Mouse (Mus musculus): ENCODE data around the gene Tns1. TPM values are rescaled to one million over a fixed set of nuclear protein-coding genes. Genes with fewer than 3 reads are reported as not detected.

Gene Tns1
- polyA plus RNA-seq, 1 experiment from 2014 or later = 65.4 TPM

DNA sequence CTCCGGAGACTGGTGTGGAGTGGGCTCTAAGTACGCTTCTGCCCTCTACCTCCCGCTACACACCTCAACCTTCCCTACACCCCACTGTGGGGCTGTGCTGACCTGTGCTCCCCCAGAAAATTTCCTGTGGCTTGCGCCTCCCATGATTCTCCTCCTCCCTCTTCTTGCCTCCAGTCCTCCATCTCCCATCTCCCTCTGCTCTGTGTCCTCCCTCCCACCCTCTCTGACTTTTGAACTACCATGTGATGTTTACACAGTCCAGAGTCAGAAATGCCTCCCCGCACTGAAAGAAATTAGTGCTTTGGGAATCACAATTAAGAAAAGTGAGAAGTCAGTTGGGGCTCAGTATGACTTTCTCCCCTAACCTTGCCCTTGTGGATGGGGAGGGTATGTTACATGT is 64.7 kb downstream of the Tns1 start:
- DNase-seq (ENCODE audit: low spot score) = peak; percentile 62
- WGBS = 64% methylated on average over 5 of the region's 5 CpGs
- ATAC-seq (replicated peaks; ENCODE audit: low FRiP score, low read depth) = peak; percentile 55
- Histone ChIP-seq H3K36me3 (ENCODE audit: insufficient read depth, low read length) (no peaks in the 10 kb centered on the region), H3K9ac (ENCODE audit: low read depth, low read length) (0 out of 2 replicates have a peak overlapping the region, but pooled peaks have one; percentile 27), H3K4me2 (ENCODE audit: low read length) (no peak overlapping the region), H3K27me3 (ENCODE audit: insufficient read depth, low read length) (no peaks in the 10 kb centered on the region), H3K27ac (peak overlapping the region; percentile 77), H3K4me3 (replicated peaks; ENCODE audit: low read depth, low read length) (no peak overlapping the region), H3K9me3 (replicated peaks; ENCODE audit: low read length) (no peaks in the 10 kb centered on the region), H3K4me1 (replicated peaks; ENCODE audit: insufficient read depth, low read length) (peaks cover 27% of the 10 kb centered on the region)
- no peak for TF ChIP-seq CTCF (IDR thresholded peaks at IDR 0.05; ENCODE audit: low read depth)

DNA sequence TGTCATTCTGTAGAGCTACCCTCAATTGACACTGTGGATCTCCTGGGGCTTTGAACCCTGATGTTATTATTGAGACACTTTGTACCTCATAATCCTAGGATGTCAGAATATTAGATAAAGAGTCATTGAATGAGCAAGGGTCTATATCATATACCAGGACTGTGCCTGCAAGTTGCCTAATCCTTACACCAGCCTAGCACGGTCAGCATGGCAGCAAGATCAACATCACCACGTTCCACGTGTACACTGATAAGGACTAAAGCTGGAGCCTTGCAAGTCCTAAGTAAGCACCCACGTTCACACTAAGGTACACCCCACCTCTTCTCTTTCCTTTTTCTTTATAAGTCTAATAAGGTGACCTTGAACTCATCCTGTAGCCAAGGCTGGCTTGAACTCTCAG is 65.5 kb downstream of the Tns1 start:
- WGBS = 78% methylated on average over 4 of the region's 4 CpGs
- peaks cover 32% of the 10 kb centered on the region for H3K4me1 ChIP-seq (replicated peaks; ENCODE audit: insufficient read depth, low read length)
- no peak; the same call in 1 of the 2 replicates for ATAC-seq (replicated peaks; ENCODE audit: low FRiP score, low read depth)

DNA sequence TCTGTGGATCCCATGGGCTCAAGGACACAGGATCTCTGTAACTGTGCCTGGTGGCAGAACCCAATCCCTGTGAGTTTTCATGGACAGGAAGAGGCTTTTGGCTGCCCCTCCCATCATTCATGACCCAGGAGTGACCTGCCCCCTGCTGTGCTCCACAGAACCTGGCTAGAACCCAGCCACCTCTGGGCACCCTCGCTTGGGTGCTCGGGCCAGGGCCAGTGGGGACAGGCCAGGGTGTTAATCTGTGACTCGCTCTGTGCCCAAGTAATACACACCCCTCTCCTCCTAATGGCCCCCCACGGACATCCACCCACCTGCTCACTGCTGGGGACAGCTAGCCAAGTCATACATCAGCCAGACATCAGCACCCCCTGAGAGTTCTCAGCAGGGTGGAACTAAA is 65.9 kb downstream of the Tns1 start:
- 47% methylated on average over 4 of the region's 4 CpGs for WGBS
- Histone ChIP-seq H3K27me3 (ENCODE audit: insufficient read depth, low read length) (no peaks in the 10 kb centered on the region), H3K4me1 (replicated peaks; ENCODE audit: insufficient read depth, low read length) (peaks cover 34% of the 10 kb centered on the region), H3K4me3 (replicated peaks; ENCODE audit: low read depth, low read length) (no peak overlapping the region), H3K27ac (peak overlapping the region; percentile 77), H3K36me3 (ENCODE audit: insufficient read depth, low read length) (no peaks in the 10 kb centered on the region), H3K4me2 (ENCODE audit: low read length) (no peak overlapping the region), H3K9me3 (replicated peaks; ENCODE audit: low read length) (no peaks in the 10 kb centered on the region), H3K9ac (ENCODE audit: low read depth, low read length) (0 out of 2 replicates have a peak overlapping the region, but pooled peaks have one; percentile 18)
- no peak for DNase-seq (ENCODE audit: low spot score)
- ATAC-seq (replicated peaks; ENCODE audit: low FRiP score, low read depth) = peak; percentile 77
- peak; percentile 26; the same call in 1 of the 2 replicates for TF ChIP-seq CTCF (IDR thresholded peaks at IDR 0.05; ENCODE audit: low read depth)

More for the DNA sequence above, 65.5 kb downstream of the Tns1 start:
- DNase-seq (ENCODE audit: low spot score) = no peak
- Histone ChIP-seq H3K9ac (ENCODE audit: low read depth, low read length) (no peak overlapping the region), H3K9me3 (replicated peaks; ENCODE audit: low read length) (no peaks in the 10 kb centered on the region), H3K27ac (peak overlapping the region; percentile 77; the same call in 1 of the 2 replicates), H3K4me2 (ENCODE audit: low read length) (no peak overlapping the region), H3K27me3 (ENCODE audit: insufficient read depth, low read length) (no peaks in the 10 kb centered on the region), H3K4me3 (replicated peaks; ENCODE audit: low read depth, low read length) (no peak overlapping the region), H3K36me3 (ENCODE audit: insufficient read depth, low read length) (no peaks in the 10 kb centered on the region)
- no peak for TF ChIP-seq CTCF (IDR thresholded peaks at IDR 0.05; ENCODE audit: low read depth)

- 64% methylated on average over 5 of the region's 5 CpGs for WGBS
- Histone ChIP-seq H3K9ac (ENCODE audit: low read depth, low read length) (no peak overlapping the region), H3K27ac (peak overlapping the region; percentile 77; the same call in 1 of the 2 replicates), H3K27me3 (ENCODE audit: insufficient read depth, low read length) (no peaks in the 10 kb centered on the region), H3K4me2 (ENCODE audit: low read length) (no peak overlapping the region), H3K36me3 (ENCODE audit: insufficient read depth, low read length) (no peaks in the 10 kb centered on the region), H3K4me1 (replicated peaks; ENCODE audit: insufficient read depth, low read length) (peaks cover 40% of the 10 kb centered on the region), H3K9me3 (replicated peaks; ENCODE audit: low read length) (no peaks in the 10 kb centered on the region), H3K4me3 (replicated peaks; ENCODE audit: low read depth, low read length) (no peak overlapping the region)
- no peak for DNase-seq (ENCODE audit: low spot score)
- TF ChIP-seq CTCF (IDR thresholded peaks at IDR 0.05; ENCODE audit: low read depth) = no peak
- no peak for ATAC-seq (replicated peaks; ENCODE audit: low FRiP score, low read depth)
Observed at GRCm38 (mm10) chr1:74057501-74057900, 66.7 kb downstream of the Tns1 start.

DNA sequence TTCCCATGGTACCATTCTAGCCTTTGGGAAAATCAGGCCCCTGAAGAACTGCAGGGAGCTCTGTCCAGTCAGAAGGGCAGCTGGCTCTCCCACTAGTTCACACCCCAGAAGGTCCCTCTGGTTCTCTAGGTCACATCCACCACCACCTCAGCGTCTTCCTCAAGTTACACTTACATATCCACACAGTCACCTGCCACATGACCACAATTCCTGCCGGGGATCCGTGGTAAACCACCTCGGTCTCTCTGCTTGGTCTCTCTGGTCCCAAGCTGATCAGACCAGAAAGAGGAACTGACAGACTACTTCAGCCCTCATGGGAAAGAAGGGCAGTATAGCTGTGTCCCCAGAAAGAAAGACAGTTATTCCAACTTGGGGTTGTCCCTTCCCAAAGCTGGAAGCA is 68.7 kb downstream of the Tns1 start:
- H3K9me3 ChIP-seq (replicated peaks; ENCODE audit: low read length) = no peaks in the 10 kb centered on the region
- TF ChIP-seq CTCF (IDR thresholded peaks at IDR 0.05; ENCODE audit: low read depth) = no peak
- ATAC-seq (replicated peaks; ENCODE audit: low FRiP score, low read depth) = no peak
- H3K4me2 ChIP-seq (ENCODE audit: low read length) = no peak overlapping the region
- DNase-seq (ENCODE audit: low spot score) = no peak
- H3K27me3 ChIP-seq (ENCODE audit: insufficient read depth, low read length) = no peaks in the 10 kb centered on the region
- H3K4me1 ChIP-seq (replicated peaks; ENCODE audit: insufficient read depth, low read length) = peaks cover 48% of the 10 kb centered on the region
- WGBS = 71% methylated on average over 4 of the region's 4 CpGs
- H3K9ac ChIP-seq (ENCODE audit: low read depth, low read length) = no peak overlapping the region
- no peak overlapping the region for H3K4me3 ChIP-seq (replicated peaks; ENCODE audit: low read depth, low read length)
- no peak overlapping the region for H3K27ac ChIP-seq
- no peaks in the 10 kb centered on the region for H3K36me3 ChIP-seq (ENCODE audit: insufficient read depth, low read length)

DNA sequence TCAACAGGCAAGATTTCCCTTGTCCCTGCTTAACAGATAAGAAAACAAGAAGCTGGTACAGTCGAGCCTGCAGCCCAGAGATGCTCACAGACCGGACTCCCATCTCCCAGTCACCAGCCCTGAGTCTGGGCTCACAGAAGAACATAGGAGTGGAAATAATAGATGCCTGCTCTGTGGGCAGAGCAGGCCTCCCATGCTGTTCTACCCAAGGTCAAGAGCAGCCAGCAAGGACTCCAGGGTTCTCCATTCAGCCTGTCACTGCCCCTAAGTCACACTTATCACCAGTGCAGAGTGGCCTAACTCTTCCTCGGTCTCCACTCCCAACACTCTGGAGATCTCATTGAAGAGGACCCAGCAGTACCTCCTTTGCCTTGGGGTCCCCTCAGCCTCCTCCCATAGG is 69.8 kb downstream of the Tns1 start:
- Histone ChIP-seq H3K36me3 (ENCODE audit: insufficient read depth, low read length) (no peaks in the 10 kb centered on the region), H3K27me3 (ENCODE audit: insufficient read depth, low read length) (no peaks in the 10 kb centered on the region), H3K27ac (no peak overlapping the region), H3K4me2 (ENCODE audit: low read length) (no peak overlapping the region), H3K4me1 (replicated peaks; ENCODE audit: insufficient read depth, low read length) (peaks cover 40% of the 10 kb centered on the region), H3K4me3 (replicated peaks; ENCODE audit: low read depth, low read length) (no peak overlapping the region), H3K9ac (ENCODE audit: low read depth, low read length) (0 out of 2 replicates have a peak overlapping the region, but pooled peaks have one; percentile 40), H3K9me3 (replicated peaks; ENCODE audit: low read length) (no peaks in the 10 kb centered on the region)
- ATAC-seq (replicated peaks; ENCODE audit: low FRiP score, low read depth) = no peak
- WGBS = 62% methylated on average over 3 of the region's 3 CpGs
- TF ChIP-seq CTCF (IDR thresholded peaks at IDR 0.05; ENCODE audit: low read depth) = no peak
- DNase-seq (ENCODE audit: low spot score) = no peak

DNA sequence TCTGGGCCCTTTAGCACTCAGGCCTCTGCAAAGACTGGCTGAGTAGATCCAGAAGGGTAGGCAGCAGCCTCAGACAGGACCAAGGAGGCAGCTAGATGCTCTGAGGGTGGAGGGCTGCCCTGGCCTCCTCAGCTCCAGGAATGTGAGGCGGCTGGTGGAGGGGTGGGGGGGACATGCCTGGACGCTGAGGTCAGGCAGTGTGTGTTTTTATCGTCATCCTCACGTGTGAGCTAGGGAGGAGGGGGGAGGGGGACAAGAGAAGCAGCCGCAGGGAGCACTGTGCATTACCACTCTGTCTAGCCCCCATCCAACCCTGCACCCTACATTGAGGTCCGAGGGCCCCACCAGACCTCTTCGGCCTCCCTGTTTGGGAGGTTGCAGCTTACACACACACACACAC is 70.2 kb downstream of the Tns1 start:
- H3K4me2 ChIP-seq (ENCODE audit: low read length) = no peak overlapping the region
- no peak overlapping the region for H3K9ac ChIP-seq (ENCODE audit: low read depth, low read length)
- TF ChIP-seq CTCF (IDR thresholded peaks at IDR 0.05; ENCODE audit: low read depth) = no peak
- H3K4me3 ChIP-seq (replicated peaks; ENCODE audit: low read depth, low read length) = no peak overlapping the region
- H3K27ac ChIP-seq = no peak overlapping the region
- ATAC-seq (replicated peaks; ENCODE audit: low FRiP score, low read depth) (peak; percentile 67; the same call in 1 of the 2 replicates), DNase-seq (ENCODE audit: low spot score) (peak; percentile 65)
- no peaks in the 10 kb centered on the region for H3K36me3 ChIP-seq (ENCODE audit: insufficient read depth, low read length)
- H3K9me3 ChIP-seq (replicated peaks; ENCODE audit: low read length) = no peaks in the 10 kb centered on the region
- 19% methylated on average over 7 of the region's 7 CpGs for WGBS
- peaks cover 35% of the 10 kb centered on the region for H3K4me1 ChIP-seq (replicated peaks; ENCODE audit: insufficient read depth, low read length)
- H3K27me3 ChIP-seq (ENCODE audit: insufficient read depth, low read length) = no peaks in the 10 kb centered on the region

All from kidney, postnatal 0 days (tissue).